Mouse (Mus musculus) spleen, postnatal 4 days (tissue): ENCODE measurements at regions not wholly inside any gene's neighbourhood (a gene's known extent, or its start where the extent isn't known, plus 50 kb on each side); places are given as distances from the start of the nearest gene placed in this dataset.
A peak's percentile ranks its signal among the peaks of the same experiment; 100 is the strongest.

Experiments used
- DNase-seq, 2 experiments: peaks; one replicate each; pipeline ENCODE4 v3.0.0; 2022; ENCODE audit warnings: low spot score in 2 of 2

DNA sequence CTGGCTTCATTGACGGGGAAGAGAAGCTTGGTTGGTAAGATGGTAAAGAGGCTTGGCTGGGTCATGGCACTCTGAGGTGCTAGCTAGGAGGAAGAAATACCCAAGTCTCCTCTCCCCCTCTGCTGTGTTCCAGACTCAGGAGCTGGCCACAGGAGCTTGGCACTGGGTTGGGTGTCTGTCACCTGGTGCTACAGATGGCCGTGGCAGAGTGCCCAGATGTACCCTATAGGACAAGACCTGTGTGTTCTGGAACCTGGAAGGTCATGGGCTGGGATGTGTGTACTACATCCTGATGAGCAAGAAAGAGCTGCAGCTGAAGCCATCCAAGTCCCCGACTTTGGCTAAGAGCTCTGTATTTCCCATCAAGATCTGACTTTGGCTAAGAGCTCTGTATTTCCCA, 72.4 kb downstream of the Nupl2 start:
- no peak for DNase-seq

DNA sequence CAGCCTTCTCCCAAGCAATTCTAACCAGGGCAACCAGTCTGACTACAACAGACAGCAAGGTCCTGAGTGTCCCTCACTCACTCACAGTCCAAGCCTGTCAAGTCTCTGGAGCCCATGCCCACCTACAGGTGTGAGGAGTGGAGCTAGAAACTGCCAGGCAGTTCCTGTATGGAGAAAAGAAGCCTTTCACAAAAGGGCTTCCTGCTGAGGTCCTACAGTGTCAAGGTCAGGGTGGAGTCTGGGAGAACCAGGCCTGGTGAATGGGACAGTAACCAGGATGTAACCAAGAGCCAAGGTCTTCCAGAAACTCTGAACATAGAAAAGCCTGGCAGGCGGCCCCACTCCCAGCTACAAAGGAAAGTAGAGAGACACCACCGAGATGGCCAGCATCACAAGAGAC, 74.2 kb downstream of the Nupl2 start:
- no peak for DNase-seq

DNA sequence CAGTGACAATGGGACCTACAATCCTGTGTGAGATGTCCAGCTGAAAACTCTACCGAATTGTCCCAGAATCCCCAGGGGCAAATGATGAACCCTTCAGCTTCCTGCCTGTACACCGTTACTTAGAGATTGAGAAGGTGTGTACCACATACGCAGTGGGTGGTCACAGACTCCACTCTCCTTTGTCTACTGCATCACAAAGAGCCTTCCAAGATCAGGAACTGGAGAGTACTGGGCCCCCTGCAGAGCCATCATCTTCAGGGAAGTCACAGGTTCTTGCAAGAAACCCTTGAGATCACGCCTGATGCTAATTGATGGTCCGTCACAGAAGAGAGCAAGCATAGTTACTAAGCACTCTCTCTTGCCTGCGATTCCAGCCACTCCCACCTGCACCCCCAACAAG, 79.4 kb downstream of the Nupl2 start:
- no peak for DNase-seq

DNA sequence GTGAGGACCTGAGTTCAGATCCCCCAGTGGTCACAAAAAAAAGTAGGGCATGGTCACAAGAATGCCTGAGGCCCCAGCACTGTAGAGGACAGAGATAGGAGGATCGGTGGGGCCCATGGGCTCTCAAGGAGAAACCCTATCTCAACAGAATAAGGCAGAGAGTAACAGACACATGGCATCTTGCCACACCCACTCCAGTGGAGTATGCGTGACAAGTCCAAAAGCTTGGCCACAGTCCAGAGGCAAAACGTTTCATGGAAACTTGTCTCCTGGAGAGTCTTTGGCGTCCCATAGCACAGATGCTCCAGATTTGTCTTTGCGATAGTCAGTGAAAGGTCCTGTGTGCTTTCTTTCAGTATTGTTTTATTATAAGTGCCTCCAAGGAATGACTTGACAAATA, 90.7 kb downstream of the Nupl2 start:
- DNase-seq = no peak

DNA sequence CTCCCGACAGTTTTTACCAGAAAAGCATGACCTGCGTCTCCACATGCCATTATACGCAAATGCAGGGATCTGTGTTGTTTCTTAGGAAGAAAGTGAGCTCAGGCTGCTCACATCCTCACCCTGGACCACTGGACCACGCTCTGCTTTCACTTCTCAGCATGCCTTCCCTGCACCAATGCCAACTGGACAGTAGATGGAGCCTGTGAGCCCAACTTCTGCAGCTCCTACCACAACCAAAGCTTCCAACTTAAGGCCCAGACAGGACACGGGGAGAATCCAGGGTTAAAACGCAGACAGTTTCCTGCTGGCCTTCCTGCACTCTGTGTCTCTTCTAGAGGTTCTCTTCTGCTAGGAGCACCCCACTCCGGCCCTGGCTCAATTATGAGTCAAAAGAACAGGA, 90.3 kb downstream of the Kcnh2 start:
- peak; percentile 31 to 76 for DNase-seq

DNA sequence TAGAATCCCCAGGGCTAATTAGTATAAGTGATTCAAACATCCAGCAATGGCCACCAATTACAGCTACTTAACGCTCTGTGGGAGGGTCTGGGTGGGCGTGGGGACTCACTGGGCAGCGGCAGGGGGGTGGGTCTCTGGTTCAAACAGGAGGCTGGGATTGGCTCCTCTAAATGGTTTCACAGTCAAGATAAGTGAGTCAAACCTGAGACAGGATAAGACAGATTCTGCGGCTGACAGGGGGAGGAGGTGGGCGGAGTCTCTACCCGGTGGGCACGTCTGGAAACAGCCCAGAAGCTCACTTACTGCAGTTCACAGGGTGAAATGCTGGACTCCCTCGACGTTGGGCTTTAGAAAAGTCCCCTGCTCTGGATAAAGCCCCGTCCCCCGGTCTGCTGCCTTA, 89.3 kb downstream of the Kcnh2 start:
- no peak for DNase-seq

DNA sequence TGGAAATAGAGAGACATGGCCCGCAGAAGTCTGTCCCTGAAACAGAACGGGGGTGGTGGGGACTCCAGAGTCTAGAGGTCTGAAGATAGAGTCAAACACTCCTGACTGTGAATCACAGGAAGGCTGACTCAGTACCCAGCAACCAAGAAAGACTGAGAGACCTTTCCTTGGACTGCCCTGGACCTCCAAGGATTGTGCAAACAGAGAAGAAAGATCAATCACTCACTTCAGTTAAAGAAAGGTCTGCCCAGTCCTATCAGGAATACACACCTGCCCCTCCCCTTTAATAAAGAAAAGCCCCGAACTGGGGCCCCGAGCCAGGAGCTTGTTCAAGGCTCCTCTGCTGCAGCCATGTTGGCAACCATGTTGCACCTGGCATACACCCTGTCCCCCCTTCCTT, 87.3 kb downstream of the Kcnh2 start:
- DNase-seq = no peak

DNA sequence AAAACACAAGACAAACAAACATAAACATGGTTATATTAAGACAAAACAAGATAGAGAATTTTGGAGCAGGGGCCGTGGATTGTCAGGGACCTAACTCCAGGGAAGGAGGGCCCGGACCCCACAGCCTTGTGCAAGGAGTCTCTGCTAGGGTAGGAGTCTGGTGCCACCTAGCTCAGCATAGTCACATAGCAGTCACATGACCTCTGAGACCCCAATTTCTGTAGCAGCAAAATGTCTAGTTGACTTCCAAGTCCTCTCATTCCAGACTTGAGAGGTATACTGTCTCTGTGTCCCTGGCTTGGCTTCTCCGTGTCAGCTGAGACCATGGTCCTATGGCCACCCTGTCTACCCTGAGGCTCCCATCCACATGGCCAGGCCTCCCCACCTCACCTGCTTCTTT, 86.0 kb downstream of the Kcnh2 start:
- DNase-seq = no peak

DNA sequence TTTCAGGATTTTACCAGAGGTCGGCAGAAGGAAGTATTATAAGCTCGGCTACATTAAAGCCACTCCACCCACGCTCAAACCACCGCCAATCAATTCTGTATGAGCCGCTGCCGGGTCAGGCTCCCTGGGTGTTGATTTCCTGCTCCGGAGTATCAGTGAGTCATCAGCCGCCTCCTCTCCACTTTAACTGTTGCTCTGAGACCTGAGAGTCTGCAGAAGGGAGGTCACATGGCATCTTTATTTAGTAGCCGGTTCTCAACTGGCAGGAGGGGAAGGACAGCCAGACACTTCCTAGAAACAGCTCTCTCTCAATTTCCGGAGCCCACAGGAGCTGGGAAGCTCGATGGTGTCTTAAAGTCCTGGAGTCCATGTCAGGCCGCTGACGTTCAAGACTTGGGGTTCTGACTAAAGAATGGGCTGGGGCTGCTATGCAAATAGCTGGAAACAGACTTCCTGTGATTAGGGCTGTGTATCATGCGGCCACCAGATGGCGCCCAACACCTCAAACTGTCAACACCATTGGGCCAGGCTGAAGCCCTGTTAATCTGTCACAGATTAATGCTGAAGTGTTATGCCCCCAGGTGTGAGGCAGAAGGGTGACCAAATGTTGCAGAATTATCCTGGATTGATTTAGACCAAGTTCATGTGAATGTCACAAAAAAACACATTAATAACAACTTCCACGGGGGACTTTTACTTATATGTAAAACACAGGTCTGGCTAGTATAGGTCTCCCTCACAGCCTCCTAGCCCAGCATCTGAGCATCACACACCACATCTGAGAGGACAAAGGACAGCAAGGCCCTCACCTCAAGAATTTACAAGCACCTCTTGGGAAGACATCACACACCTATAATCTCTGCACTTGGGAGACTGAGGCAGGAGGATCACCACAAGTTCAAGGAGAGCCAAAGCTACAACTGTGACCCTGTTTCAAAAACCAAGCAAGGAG, 84.8 kb downstream of the Kcnh2 start:
- DNase-seq = peak; percentile 68 to 88
